Mouse (Mus musculus) cortical plate, adult 2 months (tissue): ENCODE results near the gene Nrg4.

ENCODE experiments used
- CTCF ChIP-seq: fragments of 200-500 bp; IDR thresholded peaks from 2 replicates; pipeline ENCODE4 v1.5.1; 2011; ENCODE audit warnings: mild to moderate bottlenecking, control low read depth, low read length; ENCODE audit not compliant: insufficient read depth; ENCODE audit errors: extremely low read depth
- POLR2A ChIP-seq: fragments of 200-500 bp; IDR thresholded peaks from 2 replicates; pipeline ENCODE4 v1.6.1; 2011; ENCODE audit warnings: mild to moderate bottlenecking, low read length, control low read depth; ENCODE audit not compliant: insufficient read depth; ENCODE audit errors: extremely low read depth

- TF ChIP-seq CTCF = no peak
- no peak for TF ChIP-seq POLR2A
Measured at GRCm38 (mm10) chr9:55354686-55355085, 28.0 kb upstream of the Nrg4 start.
